Mouse (Mus musculus): ENCODE measurements at regions not wholly inside any gene's neighbourhood (a gene's known extent, or its start where the extent isn't known, plus 50 kb on each side); places are given as distances from the start of the nearest gene placed in this dataset.

GRCm38 (mm10) chr15:6029214-6029613 is 270.4 kb upstream of the Dab2 start:
- DNase-seq (ENCODE audit: low spot score): no peak

- no peak for DNase-seq (ENCODE audit: low spot score)
Observed at GRCm38 (mm10) chr15:6030396-6030795, 269.2 kb upstream of the Dab2 start.

GRCm38 (mm10) chr15:6034156-6034555 is 265.4 kb upstream of the Dab2 start:
- DNase-seq (ENCODE audit: low spot score): no peak

GRCm38 (mm10) chr15:6044511-6045256 is 254.9 kb upstream of the Dab2 start:
- DNase-seq (ENCODE audit: low spot score): no peak

GRCm38 (mm10) chr15:6055703-6056102 is 243.9 kb upstream of the Dab2 start:
- no peak for DNase-seq (ENCODE audit: low spot score)

- DNase-seq (ENCODE audit: low spot score): no peak
Observed at GRCm38 (mm10) chr15:6056887-6057626, 242.5 kb upstream of the Dab2 start.

- no peak for DNase-seq (ENCODE audit: low spot score)
Observed at GRCm38 (mm10) chr15:6059361-6059760, 240.2 kb upstream of the Dab2 start.

- DNase-seq (ENCODE audit: low spot score): no peak
Observed at GRCm38 (mm10) chr15:6059790-6060189, 239.8 kb upstream of the Dab2 start.

GRCm38 (mm10) chr15:6060649-6061048 is 238.9 kb upstream of the Dab2 start:
- no peak for DNase-seq (ENCODE audit: low spot score)

- no peak for DNase-seq (ENCODE audit: low spot score)
Observed at GRCm38 (mm10) chr15:6065100-6065499, 234.5 kb upstream of the Dab2 start.

GRCm38 (mm10) chr15:6067380-6067779 is 232.2 kb upstream of the Dab2 start:
- DNase-seq (ENCODE audit: low spot score): no peak

- DNase-seq (ENCODE audit: low spot score): no peak
Observed at GRCm38 (mm10) chr15:6068371-6068770, 231.2 kb upstream of the Dab2 start.

GRCm38 (mm10) chr15:6071873-6072272 is 227.7 kb upstream of the Dab2 start:
- DNase-seq (ENCODE audit: low spot score): no peak

- no peak for DNase-seq (ENCODE audit: low spot score)
Observed at GRCm38 (mm10) chr15:6072920-6073319, 226.7 kb upstream of the Dab2 start.

- peak; percentile 63 for DNase-seq (ENCODE audit: low spot score)
Observed at GRCm38 (mm10) chr15:6080714-6081635, 218.6 kb upstream of the Dab2 start.

- no peak for DNase-seq (ENCODE audit: low spot score)
Observed at GRCm38 (mm10) chr15:6087208-6087607, 212.4 kb upstream of the Dab2 start.

- DNase-seq (ENCODE audit: low spot score): no peak
Observed at GRCm38 (mm10) chr15:6088498-6088897, 211.1 kb upstream of the Dab2 start.

GRCm38 (mm10) chr15:6129697-6130096 is 169.9 kb upstream of the Dab2 start:
- DNase-seq (ENCODE audit: low spot score): no peak

- no peak for DNase-seq (ENCODE audit: low spot score)
Observed at GRCm38 (mm10) chr15:6132216-6132615, 167.4 kb upstream of the Dab2 start.

- DNase-seq (ENCODE audit: low spot score): no peak
Observed at GRCm38 (mm10) chr15:6145071-6145470, 154.5 kb upstream of the Dab2 start.

GRCm38 (mm10) chr15:6154706-6155105 is 144.9 kb upstream of the Dab2 start:
- DNase-seq (ENCODE audit: low spot score): no peak

- no peak for DNase-seq (ENCODE audit: low spot score)
Observed at GRCm38 (mm10) chr15:6180261-6180660, 119.3 kb upstream of the Dab2 start.

Measured in retina, embryonic 14.5 days (tissue).